ENCODE assay signal across 8 mouse cellular contexts in the genomic region with DNA sequence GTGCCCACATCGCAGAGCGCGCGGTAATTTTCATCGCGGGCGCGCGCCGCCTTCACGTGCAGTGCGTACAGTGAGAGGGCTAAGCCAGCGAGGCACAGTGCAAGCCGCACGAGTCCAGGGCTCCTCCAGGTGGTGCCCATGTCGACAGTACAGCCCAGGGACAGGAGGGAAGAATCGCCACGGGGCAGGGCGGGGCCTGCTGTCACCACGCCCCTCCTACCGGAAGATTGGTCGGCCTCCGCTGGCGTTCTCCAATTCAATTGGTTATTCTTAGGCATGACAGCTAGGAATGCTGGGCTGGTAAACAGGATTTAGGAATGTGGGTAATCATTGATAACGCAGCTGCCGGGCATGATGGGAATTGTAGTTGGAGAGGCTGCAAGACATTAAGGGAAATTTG. TPM values are rescaled to one million over a fixed set of nuclear protein-coding genes. Genes with fewer than 3 reads are reported as not detected.
DNase-seq lines count a peak whose midpoint lies in the region; ATAC-seq and TF ChIP-seq lines count a peak whose summit lies in the region.

TSS of gene Gm21974 (minus strand) at position 13 of the 400 bp plus-strand sequence.
TSS of gene Vkorc1 (minus strand) at position 176 of the 400 bp plus-strand sequence.

- peak within 1 kb of the TSS; percentile 54 for H3K9ac ChIP-seq in forebrain, embryonic 15.5 days (replicated peaks)
- peak within 1 kb of the TSS; percentile 73 for H3K9ac ChIP-seq in liver, postnatal 0 days (replicated peaks)
- H3K9ac ChIP-seq in neural tube, embryonic 13.5 days: peak within 1 kb of the TSS; percentile 80

- peak within 1 kb of the TSS; percentile 68 for H3K4me2 ChIP-seq in forebrain, embryonic 15.5 days (replicated peaks)
- H3K4me2 ChIP-seq in liver, postnatal 0 days (ENCODE audit: low read depth, low read length): peak within 1 kb of the TSS; percentile 90
- peak within 1 kb of the TSS; percentile 84 for H3K4me2 ChIP-seq in neural tube, embryonic 13.5 days

- peak within 1 kb of the TSS; percentile 76 for H3K27ac ChIP-seq in forebrain, embryonic 15.5 days (replicated peaks)
- peak within 1 kb of the TSS; percentile 92 for H3K27ac ChIP-seq in liver, postnatal 0 days (ENCODE audit: low read depth)
- peak within 1 kb of the TSS; percentile 84 for H3K27ac ChIP-seq in neural tube, embryonic 13.5 days (replicated peaks)

- 0% methylated on average over 26 of the region's 26 CpGs for WGBS in forebrain, embryonic 15.5 days
- 1% methylated on average over 26 of the region's 26 CpGs for WGBS in liver, postnatal 0 days (ENCODE audit: insufficient replicate concordance)
- 0% methylated on average over 26 of the region's 26 CpGs for WGBS in neural tube, embryonic 13.5 days

- DNase-seq in G1E (ENCODE audit: low spot score): peak; percentile 95
- peak; percentile 98 for DNase-seq in cerebellum, adult 11-12 months
- DNase-seq in heart, postnatal 25 days (ENCODE audit: low spot score): peak; percentile 94
- DNase-seq in layer of hippocampus, adult 11-12 months (ENCODE audit: low spot score): peak; percentile 96
- peak; percentile 95 for DNase-seq in liver, postnatal 0 days
- DNase-seq in telencephalon, adult 2 months (ENCODE audit: low read depth, low spot score): peak; percentile 97

- H3K36me3 ChIP-seq in G1E (replicated peaks): peaks cover 40% of the 10 kb centered on the region
- H3K36me3 ChIP-seq in forebrain, embryonic 15.5 days: 0 out of 2 replicates have a peak, but pooled peaks cover 12% of the 10 kb centered on the region
- peaks cover 4% of the 10 kb centered on the region; the same call in 1 of the 2 replicates for H3K36me3 ChIP-seq in liver, postnatal 0 days (replicated peaks; ENCODE audit: insufficient read depth, low read length)
- H3K36me3 ChIP-seq in neural tube, embryonic 13.5 days: peaks cover 29% of the 10 kb centered on the region

- TF ChIP-seq CTCF in G1E (IDR thresholded peaks at IDR 0.05; ENCODE audit: low read depth, low read length): no peak
- TF ChIP-seq CTCF in liver, postnatal 0 days (IDR thresholded peaks at IDR 0.05; ENCODE audit: low read depth): peak; percentile 68

- H3K4me1 ChIP-seq in G1E (ENCODE audit: insufficient read depth, low read depth, low read length): peaks cover 54% of the 10 kb centered on the region
- H3K4me1 ChIP-seq in forebrain, embryonic 15.5 days: peaks cover 9% of the 10 kb centered on the region
- H3K4me1 ChIP-seq in liver, postnatal 0 days (ENCODE audit: insufficient read depth): peaks cover 28% of the 10 kb centered on the region
- H3K4me1 ChIP-seq in neural tube, embryonic 13.5 days (replicated peaks): peaks cover 11% of the 10 kb centered on the region

- intact Hi-C loops in heart, postnatal 25 days (cut with DNase I): no loop called here

- peak; percentile 23; the same call in 1 of the 2 replicates for TF ChIP-seq EP300 in liver, postnatal 0 days (IDR thresholded peaks at IDR 0.05; ENCODE audit: low read depth)

- ATAC-seq in G1E (ENCODE audit: extremely low read depth, insufficient number of reproducible peaks, low FRiP score, poor library complexity, severe bottlenecking): peak; percentile 98
- peak; percentile 98 for ATAC-seq in forebrain, embryonic 15.5 days (replicated peaks)
- ATAC-seq in liver, postnatal 0 days: peak; percentile 91
- ATAC-seq in neural tube, embryonic 13.5 days (ENCODE audit: low read depth): peak; percentile 98

- peak within 1 kb of the TSS; percentile 78 for H3K4me3 ChIP-seq in G1E (ENCODE audit: low read depth, low read length)
- peak within 1 kb of the TSS; percentile 62 for H3K4me3 ChIP-seq in forebrain, embryonic 15.5 days
- peak within 1 kb of the TSS; percentile 64 for H3K4me3 ChIP-seq in liver, postnatal 0 days (ENCODE audit: low read depth, low read length)
- peak within 1 kb of the TSS; percentile 65 for H3K4me3 ChIP-seq in neural tube, embryonic 13.5 days

- H3K27me3 ChIP-seq in G1E (ENCODE audit: insufficient read depth, low read length): no peaks in the 10 kb centered on the region
- H3K27me3 ChIP-seq in forebrain, embryonic 15.5 days: no peaks in the 10 kb centered on the region
- no peaks in the 10 kb centered on the region for H3K27me3 ChIP-seq in liver, postnatal 0 days (ENCODE audit: insufficient read depth, low read length)
- no peaks in the 10 kb centered on the region for H3K27me3 ChIP-seq in neural tube, embryonic 13.5 days

- H3K9me3 ChIP-seq in G1E (replicated peaks): no peaks in the 10 kb centered on the region
- no peaks in the 10 kb centered on the region for H3K9me3 ChIP-seq in forebrain, embryonic 15.5 days
- no peaks in the 10 kb centered on the region for H3K9me3 ChIP-seq in liver, postnatal 0 days (ENCODE audit: low read length)
- no peaks in the 10 kb centered on the region for H3K9me3 ChIP-seq in neural tube, embryonic 13.5 days

RNA-seq across cellular contexts. Expression of gene Gm21974, which starts in this region (rescaled TPM):
- total RNA-seq in G1E (2014; fragmentation: Nextera tagmentation) (not detected in 2 replicates), G1E (2017) (not detected in 2 replicates)
- not detected in 2 replicates for polyA plus RNA-seq in G1E (2012)
- polyA plus RNA-seq in forebrain, embryonic 15.5 days (2015; fragmentation: Nextera tagmentation; extraction: Ambion mirVana): not detected in 2 replicates
- not detected for total RNA-seq in heart, postnatal 25 days (2021)
- polyA plus RNA-seq in liver, postnatal 0 days (2015; fragmentation: Nextera tagmentation; extraction: Ambion mirVana): not detected in 2 replicates
- polyA plus RNA-seq in neural tube, embryonic 13.5 days (2015; fragmentation: Nextera tagmentation; extraction: Ambion mirVana): not detected in 2 replicates

RNA-seq across cellular contexts. Expression of gene Vkorc1, which starts in this region (rescaled TPM):
- total RNA-seq in G1E (2014; fragmentation: Nextera tagmentation) (53.0 and 68.8 TPM in 2 replicates), G1E (2017) (8.9 and 11.0 TPM in 2 replicates)
- 12.6 and 16.7 TPM in 2 replicates for polyA plus RNA-seq in G1E (2012)
- polyA plus RNA-seq in forebrain, embryonic 15.5 days (2015; fragmentation: Nextera tagmentation; extraction: Ambion mirVana): 65.7 and 69.7 TPM in 2 replicates
- total RNA-seq in heart, postnatal 25 days (2021): 10 to 100 TPM; 15.2 to 22.0 TPM
- 513 and 556 TPM in 2 replicates for polyA plus RNA-seq in liver, postnatal 0 days (2015; fragmentation: Nextera tagmentation; extraction: Ambion mirVana)
- 73.8 and 77.6 TPM in 2 replicates for polyA plus RNA-seq in neural tube, embryonic 13.5 days (2015; fragmentation: Nextera tagmentation; extraction: Ambion mirVana)

Comparison
In these comparisons a context has a peak if more than half of its experiments do, and no peak if none do; other contexts are left out.
1. Peak in every context shown above with its lines: DNase-seq, ATAC-seq, H3K4me3 ChIP-seq and H3K27ac ChIP-seq.